ENCODE assay signal across 8 mouse cellular contexts in genomic region chr5:32230372-32230771, GRCm38 (mm10). TPM values are rescaled to one million over a fixed set of nuclear protein-coding genes. Genes with fewer than 3 reads are reported as not detected.
DNase-seq lines count a peak whose midpoint lies in the region; ATAC-seq and TF ChIP-seq lines count a peak whose summit lies in the region.

No protein-coding gene starts in this region.

- H3K36me3 ChIP-seq in midbrain, embryonic 11.5 days (ENCODE audit: control insufficient read depth, insufficient read depth, low read length): no peaks in the 10 kb centered on the region
- H3K36me3 ChIP-seq in midbrain, embryonic 15.5 days (replicated peaks): no peaks in the 10 kb centered on the region

- no peaks in the 10 kb centered on the region for H3K27me3 ChIP-seq in midbrain, embryonic 11.5 days (ENCODE audit: control insufficient read depth, insufficient read depth, low read length)
- H3K27me3 ChIP-seq in midbrain, embryonic 15.5 days (replicated peaks): no peaks in the 10 kb centered on the region

- DNase-seq in cerebellum, postnatal 25 days: peak; percentile 19 to 41
- DNase-seq in midbrain, embryonic 11.5 days (ENCODE audit: low spot score, missing footprints): peak; percentile 89
- DNase-seq in lung, postnatal 10 days: peak; percentile 57
- DNase-seq in layer of hippocampus, adult 9-11 months: no peak

- no peaks in the 10 kb centered on the region for H3K4me1 ChIP-seq in midbrain, embryonic 11.5 days (ENCODE audit: control insufficient read depth, insufficient read depth, low read length)
- H3K4me1 ChIP-seq in midbrain, embryonic 15.5 days: no peaks in the 10 kb centered on the region
- H3K4me1 ChIP-seq in bone marrow macrophage, adult 2 months (ENCODE audit: control insufficient read depth, insufficient read depth, low read length): no peaks in the 10 kb centered on the region

- H3K9me3 ChIP-seq in midbrain, embryonic 11.5 days (ENCODE audit: control insufficient read depth, low read length): no peaks in the 10 kb centered on the region
- no peaks in the 10 kb centered on the region for H3K9me3 ChIP-seq in midbrain, embryonic 15.5 days

- no peak for TF ChIP-seq POLR2A in bone marrow macrophage, adult 2 months (IDR thresholded peaks at IDR 0.05; ENCODE audit: borderline replicate concordance, low read depth, low read length)

- H3K4me3 ChIP-seq in midbrain, embryonic 11.5 days (ENCODE audit: low read depth, low read length): no peak overlapping the region
- H3K4me3 ChIP-seq in midbrain, embryonic 15.5 days: no peak overlapping the region
- no peak overlapping the region for H3K4me3 ChIP-seq in bone marrow macrophage, adult 2 months (ENCODE audit: insufficient read depth, low read length)

- no peak overlapping the region for H3K4me2 ChIP-seq in midbrain, embryonic 11.5 days
- no peak overlapping the region for H3K4me2 ChIP-seq in midbrain, embryonic 15.5 days

- no peak overlapping the region for H3K9ac ChIP-seq in midbrain, embryonic 11.5 days (ENCODE audit: low read length)
- no peak overlapping the region for H3K9ac ChIP-seq in midbrain, embryonic 15.5 days

- WGBS in midbrain, embryonic 11.5 days: 37% methylated on average over 4 of the region's 4 CpGs
- 44% methylated on average over 4 of the region's 4 CpGs for WGBS in midbrain, embryonic 15.5 days

- no peak overlapping the region for H3K27ac ChIP-seq in midbrain, embryonic 11.5 days (ENCODE audit: low read depth, low read length)
- H3K27ac ChIP-seq in midbrain, embryonic 15.5 days: no peak overlapping the region
- no peak overlapping the region for H3K27ac ChIP-seq in bone marrow macrophage, adult 2 months (ENCODE audit: insufficient read depth, low read depth, low read length)

- peak; percentile 52; the same call in 1 of the 2 replicates for TF ChIP-seq CTCF in bone marrow macrophage, adult 2 months (IDR thresholded peaks at IDR 0.05; ENCODE audit: low read depth, low read length)

- no peak for ATAC-seq in cerebellum, adult (ENCODE audit: insufficient number of reproducible peaks, low FRiP score, low TSS enrichment)
- no peak for ATAC-seq in midbrain, embryonic 11.5 days (ENCODE audit: low FRiP score)
- ATAC-seq in midbrain, embryonic 15.5 days (replicated peaks): no peak
- no peak for ATAC-seq in frontal cortex, adult (ENCODE audit: low TSS enrichment)

RNA-seq across cellular contexts. Expression of gene Plb1, which starts 2.1 kb away (rescaled TPM):
- 0.05 TPM in 1 of 2 replicates, not detected in the other for polyA plus RNA-seq in midbrain, embryonic 11.5 days (2014; fragmentation: Nextera tagmentation; extraction: Ambion mirVana)
- polyA plus RNA-seq in midbrain, embryonic 15.5 days (2015; fragmentation: Nextera tagmentation; extraction: Ambion mirVana): 0.11 and 0.12 TPM in 2 replicates
- not detected in 2 replicates for polyA plus RNA-seq in bone marrow macrophage, adult 2 months (2012; ENCODE audit: insufficient read depth, insufficient read length, missing spikeins)
